Mouse (Mus musculus) lung, postnatal 0 days (tissue): ENCODE data around the gene Mrgprb5.
A peak's percentile ranks its signal among the peaks of the same experiment; 100 is the strongest.

ENCODE experiments used
- CTCF ChIP-seq: IDR thresholded peaks from 2 replicates; pipeline ENCODE4 v1.5.1; 2016; ENCODE audit warnings: antibody characterized with exemption, mild to moderate bottlenecking
- EP300 ChIP-seq: IDR thresholded peaks from 2 replicates; pipeline ENCODE4 v1.6.1; 2016; ENCODE audit warnings: antibody characterized with exemption, mild to moderate bottlenecking, control low read depth

DNA sequence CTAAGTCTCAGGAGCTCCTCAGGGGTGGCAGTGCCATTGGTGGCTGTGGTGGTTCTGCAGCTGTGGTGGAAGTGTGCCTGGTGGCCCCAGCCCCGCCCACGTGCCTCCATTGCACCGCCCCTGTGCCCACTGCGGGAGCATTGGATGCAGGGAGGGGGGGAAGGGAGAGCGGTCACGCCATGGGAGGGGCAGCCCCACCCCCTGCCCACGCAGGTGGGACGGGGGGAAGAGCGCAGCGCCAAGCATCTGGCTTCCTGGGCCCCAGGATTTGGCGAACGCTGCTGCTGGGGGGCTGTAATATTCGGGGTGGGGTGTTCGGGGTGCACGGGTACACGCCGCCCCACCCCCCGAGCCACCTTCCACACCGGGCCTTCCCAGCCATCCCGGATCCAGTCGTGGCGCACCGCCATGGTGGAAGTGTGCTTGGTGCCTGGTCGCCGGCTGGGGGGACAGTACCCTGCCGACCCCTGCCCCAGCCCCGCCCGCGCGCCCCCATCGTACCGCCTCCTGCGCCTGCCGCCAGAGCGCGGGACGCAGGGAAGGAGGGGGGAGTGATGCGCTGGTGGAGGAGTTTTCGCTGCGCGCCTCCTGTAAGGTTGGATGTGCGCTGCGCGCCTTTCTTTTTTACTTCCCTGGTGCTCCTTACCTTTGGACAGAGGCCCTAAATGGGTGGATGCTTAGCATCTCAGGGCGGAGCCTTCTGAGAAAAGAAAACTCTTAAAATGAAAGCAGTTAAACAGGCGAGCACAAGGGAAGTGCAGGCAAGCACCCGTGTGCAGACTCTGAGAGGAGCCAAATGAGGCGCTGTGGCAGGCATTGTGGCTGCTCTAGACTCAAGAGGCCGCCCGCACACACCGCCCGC is 31.4 kb downstream of the Mrgprb5 start:
- peak; percentile 32 for TF ChIP-seq CTCF
- no peak for TF ChIP-seq EP300
